Mouse (Mus musculus): ENCODE measurements around the gene Rcor3. TPM values are rescaled to one million over a fixed set of nuclear protein-coding genes. Genes with fewer than 3 reads are reported as not detected.
A peak's percentile ranks its signal among the peaks of the same experiment; 100 is the strongest.

The Rcor3 gene
- polyA plus RNA-seq, 1 experiment from 2014 or later = 16.8 TPM

- no peak overlapping the region for H3K27ac ChIP-seq (ENCODE audit: low read depth, low read length)
- H3K4me3 ChIP-seq (ENCODE audit: low read depth, low read length) = no peak overlapping the region
- no peak overlapping the region for H3K9ac ChIP-seq (ENCODE audit: low read depth, low read length)
- H3K36me3 ChIP-seq (ENCODE audit: control insufficient read depth, insufficient read depth) = no peaks in the 10 kb centered on the region; the same call in 1 of the 2 replicates
- peaks cover 7% of the 10 kb centered on the region; the same call in 1 of the 2 replicates for H3K4me1 ChIP-seq (replicated peaks; ENCODE audit: control insufficient read depth, insufficient read depth, low read length)
- H3K9me3 ChIP-seq (ENCODE audit: control insufficient read depth) = 0 out of 2 replicates have a peak, but pooled peaks cover 4% of the 10 kb centered on the region
- H3K4me2 ChIP-seq (replicated peaks; ENCODE audit: low read depth) = peak overlapping the region; percentile 21; the same call in 1 of the 2 replicates
- no peaks in the 10 kb centered on the region for H3K27me3 ChIP-seq (replicated peaks; ENCODE audit: control insufficient read depth, insufficient read depth, low read length)
- no peak for TF ChIP-seq CTCF (IDR thresholded peaks at IDR 0.05; ENCODE audit: low read depth)
- peak; percentile 61 for ATAC-seq
- WGBS = 73% methylated on average over 12 of the region's 12 CpGs
Measured at GRCm38 (mm10) chr1:192086279-192087037, 51.4 kb downstream of the Rcor3 start.

GRCm38 (mm10) chr1:192085218-192085617, 52.6 kb downstream of the Rcor3 start:
- Histone ChIP-seq H3K4me2 (replicated peaks; ENCODE audit: low read depth) (no peak overlapping the region), H3K4me1 (replicated peaks; ENCODE audit: control insufficient read depth, insufficient read depth, low read length) (peaks cover 3% of the 10 kb centered on the region; the same call in 1 of the 2 replicates), H3K4me3 (ENCODE audit: low read depth, low read length) (no peak overlapping the region), H3K36me3 (ENCODE audit: control insufficient read depth, insufficient read depth) (no peaks in the 10 kb centered on the region; the same call in 1 of the 2 replicates), H3K9me3 (ENCODE audit: control insufficient read depth) (0 out of 2 replicates have a peak, but pooled peaks cover 10% of the 10 kb centered on the region), H3K9ac (ENCODE audit: low read depth, low read length) (no peak overlapping the region), H3K27me3 (replicated peaks; ENCODE audit: control insufficient read depth, insufficient read depth, low read length) (no peaks in the 10 kb centered on the region), H3K27ac (ENCODE audit: low read depth, low read length) (no peak overlapping the region)
- ATAC-seq = no peak
- no peak for TF ChIP-seq CTCF (IDR thresholded peaks at IDR 0.05; ENCODE audit: low read depth)
- 93% methylated on average over 10 of the region's 10 CpGs for WGBS

- peaks cover 3% of the 10 kb centered on the region; the same call in 1 of the 2 replicates for H3K4me1 ChIP-seq (replicated peaks; ENCODE audit: control insufficient read depth, insufficient read depth, low read length)
- no peaks in the 10 kb centered on the region for H3K27me3 ChIP-seq (replicated peaks; ENCODE audit: control insufficient read depth, insufficient read depth, low read length)
- no peaks in the 10 kb centered on the region for H3K36me3 ChIP-seq (ENCODE audit: control insufficient read depth, insufficient read depth)
- no peak for ATAC-seq
- no peak overlapping the region for H3K9ac ChIP-seq (ENCODE audit: low read depth, low read length)
- no peak overlapping the region for H3K27ac ChIP-seq (ENCODE audit: low read depth, low read length)
- WGBS = 87% methylated on average over 1 of the region's 1 CpGs
- H3K4me2 ChIP-seq (replicated peaks; ENCODE audit: low read depth) = no peak overlapping the region
- TF ChIP-seq CTCF (IDR thresholded peaks at IDR 0.05; ENCODE audit: low read depth) = no peak
- H3K4me3 ChIP-seq (ENCODE audit: low read depth, low read length) = no peak overlapping the region
- H3K9me3 ChIP-seq (ENCODE audit: control insufficient read depth) = 0 out of 2 replicates have a peak, but pooled peaks cover 10% of the 10 kb centered on the region
Measured at GRCm38 (mm10) chr1:192082646-192083045, 55.2 kb downstream of the Rcor3 start.

- WGBS = 96% methylated on average over 2 of the region's 2 CpGs
- H3K9ac ChIP-seq (ENCODE audit: low read depth, low read length) = no peak overlapping the region
- H3K4me2 ChIP-seq (replicated peaks; ENCODE audit: low read depth) = no peak overlapping the region
- no peaks in the 10 kb centered on the region; the same call in 1 of the 2 replicates for H3K4me1 ChIP-seq (replicated peaks; ENCODE audit: control insufficient read depth, insufficient read depth, low read length)
- ATAC-seq = no peak
- 0 out of 2 replicates have a peak, but pooled peaks cover 10% of the 10 kb centered on the region for H3K9me3 ChIP-seq (ENCODE audit: control insufficient read depth)
- TF ChIP-seq CTCF (IDR thresholded peaks at IDR 0.05; ENCODE audit: low read depth) = no peak
- H3K36me3 ChIP-seq (ENCODE audit: control insufficient read depth, insufficient read depth) = no peaks in the 10 kb centered on the region
- no peak overlapping the region for H3K4me3 ChIP-seq (ENCODE audit: low read depth, low read length)
- no peaks in the 10 kb centered on the region for H3K27me3 ChIP-seq (replicated peaks; ENCODE audit: control insufficient read depth, insufficient read depth, low read length)
- H3K27ac ChIP-seq (ENCODE audit: low read depth, low read length) = no peak overlapping the region
Measured at GRCm38 (mm10) chr1:192081129-192081528, 56.7 kb downstream of the Rcor3 start.

GRCm38 (mm10) chr1:192079121-192079520, 58.7 kb downstream of the Rcor3 start:
- H3K9me3 ChIP-seq (ENCODE audit: control insufficient read depth) = 0 out of 2 replicates have a peak, but pooled peaks cover 10% of the 10 kb centered on the region

GRCm38 (mm10) chr1:192078406-192078805, 59.5 kb downstream of the Rcor3 start:
- no peak for ATAC-seq
- H3K27me3 ChIP-seq (replicated peaks; ENCODE audit: control insufficient read depth, insufficient read depth, low read length) = no peaks in the 10 kb centered on the region

More at GRCm38 (mm10) chr1:192079121-192079520, 58.7 kb downstream of the Rcor3 start:
- Histone ChIP-seq H3K4me3 (ENCODE audit: low read depth, low read length) (no peak overlapping the region), H3K9ac (ENCODE audit: low read depth, low read length) (no peak overlapping the region), H3K4me1 (replicated peaks; ENCODE audit: control insufficient read depth, insufficient read depth, low read length) (no peaks in the 10 kb centered on the region; the same call in 1 of the 2 replicates), H3K27ac (ENCODE audit: low read depth, low read length) (peak overlapping the region; percentile 43), H3K27me3 (replicated peaks; ENCODE audit: control insufficient read depth, insufficient read depth, low read length) (no peaks in the 10 kb centered on the region), H3K36me3 (ENCODE audit: control insufficient read depth, insufficient read depth) (no peaks in the 10 kb centered on the region), H3K4me2 (replicated peaks; ENCODE audit: low read depth) (no peak overlapping the region)
- WGBS = 65% methylated on average over 1 of the region's 1 CpGs
- no peak for ATAC-seq
- TF ChIP-seq CTCF (IDR thresholded peaks at IDR 0.05; ENCODE audit: low read depth) = no peak

More at GRCm38 (mm10) chr1:192078406-192078805, 59.5 kb downstream of the Rcor3 start:
- Histone ChIP-seq H3K9ac (ENCODE audit: low read depth, low read length) (no peak overlapping the region), H3K27ac (ENCODE audit: low read depth, low read length) (no peak overlapping the region; the same call in 1 of the 2 replicates), H3K4me3 (ENCODE audit: low read depth, low read length) (no peak overlapping the region), H3K4me2 (replicated peaks; ENCODE audit: low read depth) (no peak overlapping the region), H3K9me3 (ENCODE audit: control insufficient read depth) (0 out of 2 replicates have a peak, but pooled peaks cover 10% of the 10 kb centered on the region), H3K36me3 (ENCODE audit: control insufficient read depth, insufficient read depth) (no peaks in the 10 kb centered on the region), H3K4me1 (replicated peaks; ENCODE audit: control insufficient read depth, insufficient read depth, low read length) (no peaks in the 10 kb centered on the region; the same call in 1 of the 2 replicates)
- TF ChIP-seq CTCF (IDR thresholded peaks at IDR 0.05; ENCODE audit: low read depth) = no peak
- WGBS = 39% methylated on average over 3 of the region's 3 CpGs

Measured in intestine, postnatal 0 days (tissue).